Mouse (Mus musculus) embryo, embryonic 9.5 days (tissue): ENCODE measurements around the gene Pomc.
"Not testable (repeated sequence)": the region's sequence is repeated elsewhere in the genome, so short reads cannot be mapped to it uniquely, and the experiment has no call there.

ENCODE experiments used
- DNase-seq: peaks from one replicate; pipeline ENCODE4 v3.0.0-alpha.2; 2017; ENCODE audit errors: extremely low spot score

Gene Pomc

DNA sequence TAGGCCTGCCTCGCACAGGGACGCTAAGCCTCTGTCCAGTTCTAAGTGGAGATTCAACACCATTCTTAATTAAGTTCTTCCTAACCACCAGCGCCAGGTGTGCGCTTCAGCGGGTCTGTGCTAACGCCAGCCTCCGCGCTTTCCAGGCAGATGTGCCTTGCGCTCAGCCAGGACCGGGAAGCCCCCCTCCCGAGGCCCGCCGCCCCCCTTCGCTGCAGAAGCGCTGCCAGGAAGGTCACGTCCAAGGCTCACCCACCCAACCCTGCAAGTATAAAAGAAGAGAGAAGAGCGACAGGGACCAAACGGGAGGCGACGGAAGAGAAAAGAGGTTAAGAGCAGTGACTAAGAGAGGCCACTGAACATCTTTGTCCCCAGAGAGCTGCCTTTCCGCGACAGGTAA lies at the start of gene Pomc:
TSS of gene Pomc (plus strand) at position 301 of the 400 bp plus-strand sequence.
- no peak for DNase-seq

DNA sequence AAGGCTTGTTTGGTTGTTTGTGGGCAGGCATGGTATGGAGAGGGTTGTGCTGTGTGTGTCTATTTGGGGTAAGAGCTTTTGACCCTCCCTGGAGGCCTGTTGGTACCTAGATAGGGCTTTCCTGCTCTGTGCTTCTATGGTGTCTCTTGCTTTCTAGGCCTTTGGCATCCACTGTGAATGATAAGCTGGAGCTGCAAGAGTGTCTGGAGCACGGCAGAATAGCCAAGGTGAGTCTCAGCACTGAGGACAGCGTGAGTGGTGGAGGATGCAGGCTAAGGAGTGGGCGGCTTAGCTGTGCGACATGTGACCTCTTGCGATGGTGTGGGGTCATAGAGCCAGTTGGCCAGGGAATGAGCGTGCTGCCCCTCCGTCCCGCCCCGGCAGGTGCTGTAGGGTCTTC lies 49.3 kb upstream of the Pomc start:
- no peak for DNase-seq

DNA sequence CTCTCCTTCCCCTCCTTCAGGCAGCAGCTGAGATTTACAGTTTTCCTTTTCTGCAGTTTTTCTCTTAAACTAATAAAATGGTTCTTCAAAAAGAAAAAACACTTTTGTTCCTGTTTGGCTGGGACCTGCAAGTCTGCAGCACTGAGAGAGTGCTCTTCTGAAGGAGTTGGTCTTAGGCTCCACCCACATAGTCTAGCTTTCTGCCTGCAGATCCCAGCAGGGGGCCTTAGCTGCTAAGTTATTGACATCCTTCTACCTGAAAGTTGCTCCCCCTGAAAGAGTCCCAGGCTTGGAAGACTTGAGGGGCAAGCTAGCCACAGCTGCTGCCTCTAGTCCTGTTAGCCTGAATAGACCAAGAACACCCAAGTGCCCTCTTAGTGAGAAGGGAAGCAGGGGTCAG lies 48.4 kb upstream of the Pomc start:
- DNase-seq, result no peak

DNA sequence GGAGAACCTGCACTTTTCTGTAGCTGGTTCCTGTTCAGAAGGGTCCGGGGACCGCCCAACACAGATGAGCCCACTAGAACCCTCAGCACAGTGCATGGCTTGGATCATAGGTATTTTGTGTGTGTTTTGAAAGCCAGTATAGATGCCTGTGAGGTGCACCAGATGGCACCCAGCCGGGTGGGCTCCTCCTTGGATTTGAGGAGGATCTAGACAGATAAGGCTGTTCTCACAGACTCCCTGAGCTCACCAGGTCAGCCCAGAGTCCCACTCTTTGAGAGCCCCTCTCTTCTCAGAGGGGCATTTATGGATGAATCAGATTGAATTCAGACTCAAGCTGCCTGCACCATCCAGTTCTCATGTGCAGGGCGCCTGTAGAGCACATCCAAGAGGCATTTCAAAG lies 47.7 kb upstream of the Pomc start:
- no peak for DNase-seq

DNA sequence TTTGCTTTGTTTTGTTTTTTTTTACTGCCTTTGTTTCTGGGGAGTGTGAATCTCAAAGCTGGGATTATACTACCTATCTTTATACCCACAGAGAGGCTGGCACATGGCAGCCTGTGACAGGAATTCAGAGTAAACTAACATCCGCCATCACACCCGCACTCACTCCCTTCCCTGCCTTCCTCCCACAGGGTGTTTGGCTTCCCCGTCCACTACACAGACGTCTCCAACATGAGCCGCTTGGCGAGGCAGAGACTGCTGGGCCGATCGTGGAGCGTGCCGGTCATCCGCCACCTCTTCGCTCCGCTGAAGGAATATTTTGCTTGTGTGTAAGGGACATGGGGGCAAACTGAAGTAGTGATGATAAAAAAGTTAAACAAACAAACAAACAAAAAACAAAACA lies 47.3 kb upstream of the Pomc start:
- no peak for DNase-seq

- DNase-seq, result no peak
Measured at GRCm38 (mm10) chr12:3910466-3911093, 44.2 kb upstream of the Pomc start.

GRCm38 (mm10) chr12:3911831-3912348 lies 42.9 kb upstream of the Pomc start:
- no peak for DNase-seq

- DNase-seq, result no peak
Measured at GRCm38 (mm10) chr12:3915852-3916251, 38.9 kb upstream of the Pomc start.

DNA sequence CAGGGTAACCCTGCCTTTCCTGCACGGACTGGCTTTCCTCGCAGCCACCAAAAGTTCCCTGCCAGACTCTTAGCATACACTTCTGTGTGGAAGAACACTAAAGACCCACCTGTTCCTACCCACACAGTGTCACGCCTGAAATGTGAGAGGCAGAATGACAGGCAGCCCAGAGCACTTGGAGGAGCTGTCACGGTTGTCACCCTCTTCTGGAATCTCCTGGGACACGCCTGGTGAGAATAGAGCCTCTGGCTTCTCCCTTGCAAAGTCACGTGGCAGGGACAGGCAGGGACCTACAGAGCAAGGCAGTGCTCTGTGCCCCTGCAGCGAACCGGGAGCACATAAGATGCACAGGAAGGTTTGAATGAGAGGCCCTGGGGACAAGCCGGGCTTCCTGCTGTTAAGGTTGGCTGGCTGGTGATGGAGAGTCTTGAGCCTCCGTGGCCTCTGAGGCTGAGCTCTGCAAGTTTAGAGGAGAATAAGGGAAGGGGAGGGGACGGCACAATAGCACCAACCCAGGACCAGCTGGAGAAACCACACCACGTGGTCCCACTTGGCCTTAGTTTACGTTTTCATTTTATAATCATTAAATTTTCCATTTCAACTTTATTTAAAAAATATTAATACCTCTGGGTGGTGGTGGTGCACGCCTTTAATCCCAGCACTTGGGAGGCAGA lies 36.9 kb upstream of the Pomc start:
- no peak for DNase-seq

DNA sequence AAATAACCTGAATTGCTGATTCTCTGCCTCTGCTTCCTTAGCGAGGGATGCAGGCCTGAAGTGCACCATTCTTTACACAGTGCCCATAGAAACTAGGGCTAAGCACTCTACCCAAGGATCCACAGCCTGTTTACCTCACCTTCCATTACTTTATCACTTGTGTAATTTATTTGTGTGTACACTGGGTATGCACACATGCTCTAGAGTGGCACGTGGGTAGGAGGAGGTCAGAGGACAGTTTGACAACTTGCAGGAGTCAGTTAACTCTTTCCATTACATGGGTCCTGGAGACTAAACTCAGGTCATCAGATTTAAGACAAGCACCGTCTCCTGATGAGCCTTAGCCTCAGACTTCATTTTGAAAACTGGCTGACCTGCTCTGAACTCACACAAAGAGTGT lies 36.2 kb upstream of the Pomc start:
- DNase-seq, result no peak

DNA sequence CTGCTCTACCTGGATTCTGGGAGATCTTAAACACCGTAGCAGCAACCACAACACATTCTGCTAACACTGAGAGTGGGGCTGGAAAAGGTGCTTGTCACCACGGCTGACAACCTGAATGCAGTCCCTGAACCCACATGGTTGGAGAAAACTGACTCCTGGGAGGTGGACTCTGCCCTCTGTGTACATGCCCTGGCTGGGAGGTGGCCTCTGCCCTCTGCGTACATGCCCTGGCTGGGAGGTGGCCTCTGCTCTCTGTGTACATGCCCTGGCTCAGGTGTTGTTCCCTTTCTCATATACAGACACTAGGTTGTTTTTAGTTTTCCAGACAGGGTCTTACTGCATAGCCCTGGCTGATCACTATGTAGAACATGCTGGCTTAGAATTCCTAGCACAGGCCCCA lies 35.3 kb upstream of the Pomc start:
- DNase-seq, result no peak

GRCm38 (mm10) chr12:3926127-3926526 lies 28.6 kb upstream of the Pomc start:
- peak; percentile 63 for DNase-seq

DNA sequence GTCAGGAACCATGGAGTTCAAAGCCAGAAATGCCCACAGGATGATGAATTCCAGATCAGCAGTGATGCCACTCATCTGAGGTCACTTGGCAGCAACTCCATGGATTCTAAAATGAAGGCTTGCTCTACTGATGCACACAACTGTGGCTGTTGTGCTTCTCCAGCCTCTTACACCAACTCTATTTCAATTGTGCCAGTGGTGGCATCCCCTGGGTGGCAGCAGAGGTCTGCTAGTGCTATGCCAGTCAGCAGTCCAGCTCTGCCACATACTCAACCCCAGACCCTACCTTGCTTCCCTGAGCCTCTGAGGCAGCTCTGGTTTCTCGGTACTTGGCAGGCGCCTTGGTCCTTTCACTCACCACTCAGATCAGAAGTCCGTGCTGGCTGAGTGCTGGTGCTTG lies 25.9 kb upstream of the Pomc start:
- no peak for DNase-seq

- DNase-seq, result not testable (repeated sequence)
Measured at GRCm38 (mm10) chr12:3930090-3930865, 24.5 kb upstream of the Pomc start.

- no peak for DNase-seq
Measured at GRCm38 (mm10) chr12:3942026-3942425, 12.7 kb upstream of the Pomc start.

GRCm38 (mm10) chr12:3944454-3945073 lies 10.2 kb upstream of the Pomc start:
- DNase-seq, result no peak

- no peak for DNase-seq
Measured at GRCm38 (mm10) chr12:3947503-3947902, 7.2 kb upstream of the Pomc start.

DNA sequence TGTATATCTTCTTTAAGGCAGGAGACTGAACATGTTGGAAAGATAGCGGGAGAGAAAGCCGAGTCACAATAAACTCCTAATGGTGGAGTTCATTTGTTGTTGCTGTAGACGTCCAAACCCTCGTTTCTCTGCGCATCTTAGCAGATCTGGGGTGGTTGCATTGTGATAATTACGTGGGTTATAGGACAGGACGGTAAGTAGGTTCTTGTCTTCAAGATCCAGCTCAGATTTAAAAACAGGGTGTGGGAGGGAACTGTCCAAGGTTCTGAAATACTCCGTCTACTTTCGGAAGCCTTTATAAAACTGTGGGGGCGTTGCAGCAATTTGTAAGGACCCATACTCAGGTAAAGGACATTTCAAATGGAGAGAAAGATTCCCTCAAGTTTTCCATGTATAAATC lies 620 bp downstream of the Pomc start:
- peak; percentile 48 for DNase-seq

GRCm38 (mm10) chr12:3956351-3956750 lies 1.6 kb downstream of the Pomc start:
- DNase-seq, result no peak

- DNase-seq, result peak; percentile 91
Measured at GRCm38 (mm10) chr12:3959791-3960543, 5.2 kb downstream of the Pomc start.

GRCm38 (mm10) chr12:3960553-3960952 lies 5.8 kb downstream of the Pomc start:
- DNase-seq, result no peak

GRCm38 (mm10) chr12:3967196-3967595 lies 12.4 kb downstream of the Pomc start:
- no peak for DNase-seq
